Mouse (Mus musculus): ENCODE data around the gene Slc30a5.

The Slc30a5 gene

GRCm38 (mm10) chr13:100753011-100753410 lies 80.2 kb downstream of the Slc30a5 start:
- DNase-seq, result no peak
